Mouse (Mus musculus): ENCODE measurements around the gene Pcx.

DNA sequence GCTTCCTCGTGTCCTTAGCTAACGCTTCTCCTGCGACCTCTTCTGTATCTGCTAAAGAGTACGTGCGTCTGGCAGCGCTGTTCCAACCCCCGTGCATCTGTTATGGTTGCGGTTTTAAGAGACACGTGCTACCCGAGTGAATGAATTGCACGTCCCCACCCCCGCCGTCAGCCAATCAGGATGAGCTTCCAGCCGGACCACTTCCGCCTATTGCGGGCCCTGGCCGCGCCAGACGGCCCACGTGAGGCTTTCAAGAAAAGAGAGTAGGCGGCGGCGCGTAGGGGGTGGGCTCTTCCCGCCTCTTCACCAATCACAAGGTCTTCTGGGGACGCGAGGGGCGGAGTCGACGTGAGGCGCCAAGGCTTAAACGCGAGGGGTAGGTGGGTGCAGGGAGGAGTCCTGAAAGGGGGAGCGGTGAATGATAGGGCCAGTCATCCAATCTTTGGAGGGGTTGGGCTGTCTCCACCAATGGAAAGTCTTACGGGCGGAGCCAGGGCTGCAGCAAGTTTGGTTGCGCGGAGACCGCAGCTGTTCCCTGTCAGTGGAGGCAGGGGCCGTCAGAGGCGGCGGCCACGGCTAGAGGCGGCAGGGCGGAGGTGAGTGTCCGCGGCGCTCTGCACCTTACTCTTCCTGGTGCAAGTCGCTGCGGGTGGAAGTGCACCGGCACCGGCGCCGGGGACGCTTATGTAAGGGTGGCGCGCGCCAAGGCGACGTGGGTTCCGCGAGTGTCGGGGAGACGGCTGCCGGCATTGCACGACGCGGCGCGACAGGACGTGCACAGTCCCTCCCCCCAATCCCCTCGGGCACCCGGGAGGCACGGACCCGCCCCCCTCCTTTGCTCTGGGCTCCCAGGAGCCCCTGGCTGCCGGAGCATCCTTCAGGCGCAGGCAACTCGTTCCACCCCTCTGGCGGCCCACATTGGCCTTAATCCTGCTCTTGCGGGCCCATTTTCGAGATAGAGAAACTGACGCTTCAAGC is at the start of gene Pcx:
- TF ChIP-seq GATA1 (IDR thresholded peaks at IDR 0.05; ENCODE audit: borderline replicate concordance, low read length) (no peak), FLI1 (IDR thresholded peaks at IDR 0.05; ENCODE audit: low read length) (no peak)

Measured in megakaryocyte, embryonic 14.5 days (primary cell).